Mouse (Mus musculus): ENCODE results near the gene Macrod2. TPM values are rescaled to one million over a fixed set of nuclear protein-coding genes. Genes with fewer than 3 reads are reported as not detected.

Gene Macrod2
- polyA plus RNA-seq, 1 experiment: 0.95 TPM

DNA sequence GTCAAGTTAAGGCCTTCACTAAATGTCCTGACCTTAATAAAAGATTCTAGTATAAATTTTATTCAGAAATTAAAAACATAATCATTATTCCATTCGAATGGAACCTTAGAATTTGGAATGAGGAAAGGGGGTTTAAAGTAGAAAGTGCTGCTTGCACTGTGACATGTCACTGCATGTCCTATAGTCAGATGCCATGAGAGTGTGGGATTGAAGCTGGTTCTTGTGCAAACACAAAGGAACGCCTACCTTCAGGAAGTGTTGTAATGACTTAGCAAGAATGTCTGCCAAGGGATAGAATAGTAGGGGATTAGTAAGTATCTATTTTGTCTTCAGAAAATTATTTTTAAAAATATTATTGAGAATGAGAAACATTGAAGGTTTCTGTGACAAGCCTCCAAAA is 431.1 kb downstream of the Macrod2 start:
- H3K4me3 ChIP-seq (ENCODE audit: insufficient read depth, poor library complexity, severe bottlenecking): no peak overlapping the region
- no peak overlapping the region for H3ac ChIP-seq (ENCODE audit: control insufficient read depth, insufficient read length, low read depth)
- H3K79me3 ChIP-seq (ENCODE audit: low read depth): no peaks in the 10 kb centered on the region
- H3K27me3 ChIP-seq (ENCODE audit: control insufficient read depth, insufficient read depth, insufficient read length): no peaks in the 10 kb centered on the region
- TF ChIP-seq CTCF (IDR thresholded peaks at IDR 0.05; ENCODE audit: control insufficient read depth, insufficient read depth, insufficient read length) (no peak), CEBPB (IDR thresholded peaks at IDR 0.05; ENCODE audit: low read depth) (no peak), MAX (IDR thresholded peaks at IDR 0.05) (no peak), MYOG (IDR thresholded peaks at IDR 0.05; ENCODE audit: control insufficient read depth, extremely low read depth, insufficient read length) (no peak), MYOD1 (IDR thresholded peaks at IDR 0.05; ENCODE audit: control insufficient read depth, insufficient read length, low read depth) (no peak), FOSL1 (IDR thresholded peaks at IDR 0.05; ENCODE audit: insufficient read depth, low read length, poor library complexity, severe bottlenecking) (no peak), USF1 (IDR thresholded peaks at IDR 0.05; ENCODE audit: low read depth) (no peak)
- no peaks in the 10 kb centered on the region for H3K79me2 ChIP-seq (ENCODE audit: control insufficient read depth, insufficient read depth)
- H3K36me3 ChIP-seq (ENCODE audit: control insufficient read depth, insufficient read depth): no peaks in the 10 kb centered on the region

DNA sequence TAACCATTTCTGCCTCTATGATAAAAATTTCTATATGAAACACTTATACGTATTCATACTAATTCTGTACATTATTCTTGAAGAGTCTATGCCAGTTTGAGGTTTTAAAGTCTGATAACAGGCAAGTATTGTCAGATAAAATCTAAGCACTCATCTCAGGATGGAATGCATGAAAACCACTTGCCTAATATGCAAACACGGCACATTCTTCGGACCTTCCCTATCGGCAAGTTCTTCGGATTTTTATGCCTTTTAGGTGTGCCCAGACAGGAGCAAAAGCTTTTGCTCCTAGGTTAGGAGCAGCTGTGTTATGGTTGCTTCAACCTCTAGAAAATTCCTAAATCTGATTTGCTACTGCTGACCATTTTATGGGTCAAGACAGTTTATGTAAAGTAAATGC is 433.8 kb downstream of the Macrod2 start:
- no peak for TF ChIP-seq CEBPB (IDR thresholded peaks at IDR 0.05; ENCODE audit: low read depth)
- TF ChIP-seq MYOD1 (IDR thresholded peaks at IDR 0.05; ENCODE audit: control insufficient read depth, insufficient read length, low read depth): no peak
- TF ChIP-seq MAX (IDR thresholded peaks at IDR 0.05): no peak
- TF ChIP-seq USF1 (IDR thresholded peaks at IDR 0.05; ENCODE audit: low read depth): no peak
- no peak for TF ChIP-seq CTCF (IDR thresholded peaks at IDR 0.05; ENCODE audit: control insufficient read depth, insufficient read depth, insufficient read length)
- no peak for TF ChIP-seq MYOG (IDR thresholded peaks at IDR 0.05; ENCODE audit: control insufficient read depth, extremely low read depth, insufficient read length)
- no peak for TF ChIP-seq FOSL1 (IDR thresholded peaks at IDR 0.05; ENCODE audit: insufficient read depth, low read length, poor library complexity, severe bottlenecking)
- no peaks in the 10 kb centered on the region for H3K36me3 ChIP-seq (ENCODE audit: control insufficient read depth, insufficient read depth)
- no peaks in the 10 kb centered on the region for H3K27me3 ChIP-seq (ENCODE audit: control insufficient read depth, insufficient read depth, insufficient read length)
- H3K79me2 ChIP-seq (ENCODE audit: control insufficient read depth, insufficient read depth): no peaks in the 10 kb centered on the region
- no peak overlapping the region for H3ac ChIP-seq (ENCODE audit: control insufficient read depth, insufficient read length, low read depth)
- H3K79me3 ChIP-seq (ENCODE audit: low read depth): no peaks in the 10 kb centered on the region
- no peak overlapping the region for H3K4me3 ChIP-seq (ENCODE audit: insufficient read depth, poor library complexity, severe bottlenecking)

DNA sequence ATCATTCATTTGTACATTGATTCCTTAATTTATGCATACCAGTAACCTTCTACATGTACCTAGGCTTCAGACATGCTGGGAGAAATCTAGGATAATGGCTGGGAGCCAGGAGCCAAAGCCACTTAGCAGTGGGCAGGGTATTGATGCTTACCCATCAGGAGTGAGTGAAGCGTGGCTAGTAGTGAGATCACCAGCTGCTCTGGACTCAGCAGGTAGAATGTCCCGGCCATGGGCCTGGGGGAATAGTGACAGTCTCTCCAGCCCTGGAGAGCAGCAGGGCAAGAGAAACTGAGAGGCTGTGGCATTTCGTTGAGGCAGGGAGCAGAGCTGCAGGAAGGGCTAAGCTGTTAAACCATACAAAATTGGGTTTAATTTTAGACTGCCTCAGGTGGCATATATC is 435.0 kb downstream of the Macrod2 start:
- Histone ChIP-seq H3K79me2 (ENCODE audit: control insufficient read depth, insufficient read depth) (no peaks in the 10 kb centered on the region), H3K4me3 (ENCODE audit: insufficient read depth, poor library complexity, severe bottlenecking) (no peak overlapping the region), H3K79me3 (ENCODE audit: low read depth) (no peaks in the 10 kb centered on the region), H3ac (ENCODE audit: control insufficient read depth, insufficient read length, low read depth) (no peak overlapping the region), H3K27me3 (ENCODE audit: control insufficient read depth, insufficient read depth, insufficient read length) (no peaks in the 10 kb centered on the region), H3K36me3 (ENCODE audit: control insufficient read depth, insufficient read depth) (no peaks in the 10 kb centered on the region)
- TF ChIP-seq CTCF (IDR thresholded peaks at IDR 0.05; ENCODE audit: control insufficient read depth, insufficient read depth, insufficient read length) (no peak), FOSL1 (IDR thresholded peaks at IDR 0.05; ENCODE audit: insufficient read depth, low read length, poor library complexity, severe bottlenecking) (no peak), MAX (IDR thresholded peaks at IDR 0.05) (no peak), MYOG (IDR thresholded peaks at IDR 0.05; ENCODE audit: control insufficient read depth, extremely low read depth, insufficient read length) (no peak), MYOD1 (IDR thresholded peaks at IDR 0.05; ENCODE audit: control insufficient read depth, insufficient read length, low read depth) (no peak), CEBPB (IDR thresholded peaks at IDR 0.05; ENCODE audit: low read depth) (no peak), USF1 (IDR thresholded peaks at IDR 0.05; ENCODE audit: low read depth) (no peak)

GRCm38 (mm10) chr2:140839371-140839770 is 444.3 kb downstream of the Macrod2 start:
- no peaks in the 10 kb centered on the region for H3K36me3 ChIP-seq (ENCODE audit: control insufficient read depth, insufficient read depth)
- H3ac ChIP-seq (ENCODE audit: control insufficient read depth, insufficient read length, low read depth): no peak overlapping the region
- H3K79me3 ChIP-seq (ENCODE audit: low read depth): no peaks in the 10 kb centered on the region
- H3K4me3 ChIP-seq (ENCODE audit: insufficient read depth, poor library complexity, severe bottlenecking): no peak overlapping the region
- no peaks in the 10 kb centered on the region for H3K27me3 ChIP-seq (ENCODE audit: control insufficient read depth, insufficient read depth, insufficient read length)
- no peaks in the 10 kb centered on the region for H3K79me2 ChIP-seq (ENCODE audit: control insufficient read depth, insufficient read depth)
- TF ChIP-seq MAX (IDR thresholded peaks at IDR 0.05): no peak
- TF ChIP-seq FOSL1 (IDR thresholded peaks at IDR 0.05; ENCODE audit: insufficient read depth, low read length, poor library complexity, severe bottlenecking): no peak
- TF ChIP-seq MYOD1 (IDR thresholded peaks at IDR 0.05; ENCODE audit: control insufficient read depth, insufficient read length, low read depth): no peak
- TF ChIP-seq MYOG (IDR thresholded peaks at IDR 0.05; ENCODE audit: control insufficient read depth, extremely low read depth, insufficient read length): no peak

DNA sequence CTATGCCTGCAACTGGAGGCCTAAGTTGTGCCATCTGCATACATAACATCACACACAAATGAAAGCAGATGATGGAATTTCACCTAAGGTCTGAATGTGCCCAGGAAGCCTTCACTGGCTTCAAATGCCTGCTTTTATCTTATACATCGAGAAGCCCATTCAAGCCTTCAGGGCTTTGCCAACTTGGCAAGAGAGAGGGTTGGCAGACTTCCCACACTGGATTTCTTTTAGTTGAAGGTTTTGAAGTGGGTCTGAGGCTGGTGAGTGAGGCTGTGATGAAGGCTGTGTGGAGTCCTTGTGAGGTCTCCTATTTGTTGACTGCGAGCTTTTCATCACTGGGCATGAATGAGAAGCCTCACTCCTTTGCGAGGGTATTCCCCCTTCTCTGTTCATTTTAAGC is 444.8 kb downstream of the Macrod2 start:
- Histone ChIP-seq H3K36me3 (ENCODE audit: control insufficient read depth, insufficient read depth) (no peaks in the 10 kb centered on the region), H3K27me3 (ENCODE audit: control insufficient read depth, insufficient read depth, insufficient read length) (no peaks in the 10 kb centered on the region), H3K79me3 (ENCODE audit: low read depth) (no peaks in the 10 kb centered on the region), H3K4me3 (ENCODE audit: insufficient read depth, poor library complexity, severe bottlenecking) (no peak overlapping the region), H3K79me2 (ENCODE audit: control insufficient read depth, insufficient read depth) (no peaks in the 10 kb centered on the region), H3ac (ENCODE audit: control insufficient read depth, insufficient read length, low read depth) (no peak overlapping the region)
- TF ChIP-seq CTCF (IDR thresholded peaks at IDR 0.05; ENCODE audit: control insufficient read depth, insufficient read depth, insufficient read length) (no peak), CEBPB (IDR thresholded peaks at IDR 0.05; ENCODE audit: low read depth) (no peak)

GRCm38 (mm10) chr2:140844030-140844429 is 448.9 kb downstream of the Macrod2 start:
- TF ChIP-seq CTCF (IDR thresholded peaks at IDR 0.05; ENCODE audit: control insufficient read depth, insufficient read depth, insufficient read length) (no peak), MYOG (IDR thresholded peaks at IDR 0.05; ENCODE audit: control insufficient read depth, extremely low read depth, insufficient read length) (no peak), FOSL1 (IDR thresholded peaks at IDR 0.05; ENCODE audit: insufficient read depth, low read length, poor library complexity, severe bottlenecking) (no peak), MYOD1 (IDR thresholded peaks at IDR 0.05; ENCODE audit: control insufficient read depth, insufficient read length, low read depth) (no peak), USF1 (IDR thresholded peaks at IDR 0.05; ENCODE audit: low read depth) (no peak)
- no peaks in the 10 kb centered on the region for H3K79me2 ChIP-seq (ENCODE audit: control insufficient read depth, insufficient read depth)
- H3K4me3 ChIP-seq (ENCODE audit: insufficient read depth, poor library complexity, severe bottlenecking): no peak overlapping the region
- H3K27me3 ChIP-seq (ENCODE audit: control insufficient read depth, insufficient read depth, insufficient read length): no peaks in the 10 kb centered on the region
- H3K36me3 ChIP-seq (ENCODE audit: control insufficient read depth, insufficient read depth): no peaks in the 10 kb centered on the region
- no peaks in the 10 kb centered on the region for H3K79me3 ChIP-seq (ENCODE audit: low read depth)
- no peak overlapping the region for H3ac ChIP-seq (ENCODE audit: control insufficient read depth, insufficient read length, low read depth)

All from C2C12 (cell line).